Mouse (Mus musculus) urinary bladder, adult 2 months (tissue): ENCODE measurements around the gene Nt5c. TPM values are rescaled to one million over a fixed set of nuclear protein-coding genes. Genes with fewer than 3 reads are reported as not detected.
"Not testable (repeated sequence)": the region's sequence is repeated elsewhere in the genome, so short reads cannot be mapped to it uniquely, and the experiment has no call there.

Experiments
- DNase-seq: peaks from one replicate; pipeline ENCODE4 v3.0.0; 2022; ENCODE audit warnings: low spot score
- polyA plus RNA-seq: library from polyadenylated mRNA; depleted of rRNA; stranded (reverse); fragments of >200 nt; gene quantifications from 2 replicates; pipeline ENCODE4 v1.2.3, GENCODE M21; 2012

Nt5c gene
- polyA plus RNA-seq, 1 experiment: 80.1 TPM

DNA sequence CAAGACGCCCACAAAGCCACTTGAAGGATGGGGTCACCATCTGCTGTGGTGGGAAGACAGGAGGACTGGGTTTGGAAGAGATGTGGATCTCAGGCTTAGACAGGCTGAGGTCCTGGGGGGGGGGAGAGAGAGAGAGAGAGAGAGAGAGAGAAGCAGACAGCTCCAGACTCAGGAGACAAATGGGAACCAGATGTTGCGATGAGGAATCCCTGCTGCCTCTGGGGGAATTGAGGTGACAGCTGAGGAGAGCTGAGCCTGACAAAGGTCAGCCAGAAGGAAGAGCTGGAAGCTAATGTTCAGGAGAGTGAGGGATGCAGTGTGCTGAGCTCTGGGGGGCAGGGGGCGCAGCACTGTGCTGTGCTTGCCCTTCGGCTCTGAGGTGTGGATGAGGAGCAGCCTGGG, 24.4 kb downstream of the Nt5c start:
- no peak for DNase-seq

DNA sequence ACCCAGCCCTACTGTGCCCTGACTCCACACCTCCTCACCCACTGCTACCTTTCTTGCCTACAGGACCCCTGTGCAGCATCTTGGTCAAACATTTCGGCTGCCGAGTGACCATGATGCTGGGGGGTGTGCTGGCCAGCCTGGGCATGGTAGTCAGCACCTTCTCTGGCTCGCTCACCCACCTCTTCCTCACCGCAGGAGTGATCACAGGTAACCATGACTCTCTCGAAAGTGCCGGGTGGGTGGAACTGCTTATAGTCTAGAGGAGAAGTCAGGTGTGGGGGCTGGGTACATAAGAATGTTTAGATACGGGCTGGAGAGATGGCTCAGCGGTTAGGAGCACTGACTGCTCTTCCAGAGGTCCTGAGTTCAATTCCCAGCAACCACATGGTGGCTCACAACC, 26.8 kb downstream of the Nt5c start:
- DNase-seq: no peak

DNA sequence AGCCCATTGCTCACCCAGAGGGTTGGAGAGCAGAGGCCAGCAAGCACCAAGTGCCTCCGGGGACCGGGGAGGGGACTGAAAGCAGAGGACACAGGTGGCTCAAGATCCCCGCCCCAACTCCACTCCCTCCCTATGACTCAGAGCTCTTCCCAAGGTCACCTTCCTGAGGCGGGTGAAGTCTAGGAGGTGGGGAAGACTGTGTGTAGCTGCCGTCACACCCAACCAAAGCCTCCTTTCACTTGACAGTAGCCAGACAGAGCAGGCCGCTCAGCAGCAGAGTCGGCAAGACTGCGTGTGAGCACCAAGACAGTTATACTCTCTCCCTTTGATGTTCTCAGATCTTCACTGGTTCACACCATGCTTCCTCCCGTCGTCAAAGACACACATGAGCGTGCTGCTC, 28.3 kb downstream of the Nt5c start:
- DNase-seq: no peak

DNA sequence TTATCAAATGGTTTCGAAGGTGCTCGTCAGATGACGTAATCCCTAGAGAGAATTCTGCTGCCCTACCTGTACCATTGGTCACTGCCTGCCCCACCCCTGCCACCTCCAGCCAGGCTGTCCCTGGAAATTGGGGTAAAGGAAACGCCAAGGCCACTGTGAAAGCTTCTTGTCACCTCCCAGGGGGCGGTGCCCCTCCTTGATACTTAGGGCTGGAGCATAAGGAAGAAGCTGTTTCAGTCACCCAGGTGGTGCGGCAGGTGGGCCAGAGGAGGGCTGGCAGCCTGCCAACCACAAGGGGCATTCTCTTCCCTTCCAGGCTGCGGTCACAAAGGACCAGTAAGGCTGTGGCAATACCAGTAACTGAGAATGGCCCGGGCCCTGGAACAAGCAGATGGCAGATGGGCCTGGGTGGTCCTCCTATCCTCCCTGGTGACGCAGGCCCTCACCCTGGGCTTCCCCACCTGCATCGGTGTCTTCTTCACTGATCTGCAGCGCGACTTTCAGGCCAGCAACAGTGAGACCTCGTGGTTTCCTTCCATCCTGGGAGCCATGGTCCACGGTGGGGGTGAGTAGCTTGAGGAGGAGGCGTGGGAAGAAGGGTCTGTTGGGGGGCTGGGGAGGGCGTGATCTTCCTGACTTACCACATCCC, 29.3 kb downstream of the Nt5c start, which contains the start of gene Slc16a5:
Gene Slc16a5, plus strand, starts transcription at position 232 of the 649 bp plus-strand sequence.
- no peak for DNase-seq

DNA sequence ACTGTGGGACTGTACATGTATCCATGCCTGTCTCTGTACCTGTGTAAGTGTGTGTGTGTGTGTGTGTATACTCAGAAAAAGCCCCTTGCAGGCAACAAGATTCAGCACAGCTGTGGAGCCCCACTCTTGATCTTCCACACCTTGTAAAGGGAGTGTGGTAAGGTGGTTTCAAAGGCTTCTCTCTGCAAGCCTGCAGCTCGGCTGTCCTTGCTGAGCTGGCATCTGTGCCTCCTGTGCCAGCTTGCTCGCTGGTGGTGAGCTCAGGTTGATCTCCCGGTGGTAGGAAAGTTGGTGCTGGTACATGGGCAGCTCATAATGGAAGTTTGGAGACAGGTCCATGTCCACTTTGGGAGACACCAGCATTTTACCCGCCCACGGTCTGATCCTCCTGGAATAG, 29.8 kb downstream of the Nt5c start:
- DNase-seq: no peak

DNA sequence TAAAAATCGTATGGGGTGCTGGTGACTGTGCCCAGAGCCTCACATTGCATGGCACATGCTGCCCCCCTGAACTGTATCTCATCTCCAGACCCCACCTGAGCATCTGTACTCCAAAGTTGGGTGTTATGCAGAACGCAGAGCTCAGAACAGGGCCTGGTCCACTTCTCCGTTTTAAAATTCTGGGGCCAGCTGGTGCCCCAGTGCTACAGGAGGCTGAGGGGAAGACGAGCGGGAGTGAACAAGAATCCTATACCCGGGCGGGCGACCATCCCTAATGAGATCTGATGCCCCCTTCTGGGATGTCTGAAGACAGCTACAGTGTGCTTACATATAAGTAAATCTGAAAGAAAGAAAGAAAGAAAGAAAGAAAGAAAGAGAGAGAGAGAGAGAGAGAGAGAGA, 30.7 kb downstream of the Nt5c start:
- DNase-seq: no peak

DNA sequence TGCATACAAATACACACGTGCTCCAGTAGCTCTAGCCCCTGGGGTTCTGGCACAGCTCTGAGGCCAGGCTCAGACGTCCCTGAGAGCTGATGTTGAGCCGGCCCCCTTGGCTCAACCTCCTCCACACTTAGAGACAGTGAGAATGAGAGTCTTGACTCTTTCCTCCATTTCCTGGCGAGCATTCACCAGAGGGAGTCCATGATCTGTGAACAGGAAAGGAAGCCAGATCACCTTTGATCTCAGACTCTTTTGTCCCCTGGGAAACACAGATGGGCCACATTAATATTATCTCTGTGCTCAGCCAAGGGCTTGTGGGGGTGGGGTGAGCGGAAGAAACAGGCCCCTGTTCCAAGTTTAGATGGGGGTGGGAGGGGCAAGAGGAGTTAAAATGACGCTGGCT, 34.3 kb downstream of the Nt5c start:
- DNase-seq: no peak

DNA sequence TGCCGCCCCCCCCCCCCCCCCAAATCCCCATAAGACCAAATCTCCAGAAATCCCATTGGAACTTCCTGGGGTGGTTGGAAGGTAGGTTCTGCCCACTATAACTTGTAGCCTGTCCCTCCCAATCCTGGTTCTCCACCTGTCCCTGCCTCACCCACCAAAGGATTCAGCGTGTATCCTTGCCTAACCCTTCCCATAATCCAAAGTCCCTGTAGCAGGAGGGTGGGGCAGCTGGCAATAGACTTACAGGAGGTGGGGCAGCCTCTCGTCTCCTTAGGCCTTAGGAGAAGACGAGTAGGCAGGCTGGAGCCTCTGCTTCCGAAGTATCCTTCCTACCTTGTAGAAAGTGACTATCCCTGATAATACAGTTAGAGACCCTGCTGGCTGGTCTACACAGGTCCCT, 35.5 kb downstream of the Nt5c start:
- no peak for DNase-seq

DNA sequence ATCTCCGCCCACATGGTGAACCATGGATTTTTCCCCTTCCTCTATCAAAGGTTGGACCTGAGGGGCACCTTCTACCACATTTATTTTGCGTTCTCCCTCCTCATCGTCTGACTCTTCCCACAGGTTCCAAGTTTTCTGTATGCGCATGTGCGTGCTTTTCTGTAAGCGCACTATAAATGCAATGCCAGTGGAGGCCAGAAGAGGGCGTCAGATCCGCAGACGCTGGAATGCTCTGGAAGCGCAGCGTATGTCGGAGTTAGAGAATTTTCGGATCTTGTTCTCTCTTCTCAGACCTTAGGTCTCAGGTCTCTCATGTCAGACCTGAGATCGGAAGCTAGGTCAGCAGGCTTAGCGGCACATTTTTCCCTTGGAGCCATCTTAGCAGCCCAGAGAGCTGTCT, 36.0 kb downstream of the Nt5c start:
- no peak for DNase-seq

DNA sequence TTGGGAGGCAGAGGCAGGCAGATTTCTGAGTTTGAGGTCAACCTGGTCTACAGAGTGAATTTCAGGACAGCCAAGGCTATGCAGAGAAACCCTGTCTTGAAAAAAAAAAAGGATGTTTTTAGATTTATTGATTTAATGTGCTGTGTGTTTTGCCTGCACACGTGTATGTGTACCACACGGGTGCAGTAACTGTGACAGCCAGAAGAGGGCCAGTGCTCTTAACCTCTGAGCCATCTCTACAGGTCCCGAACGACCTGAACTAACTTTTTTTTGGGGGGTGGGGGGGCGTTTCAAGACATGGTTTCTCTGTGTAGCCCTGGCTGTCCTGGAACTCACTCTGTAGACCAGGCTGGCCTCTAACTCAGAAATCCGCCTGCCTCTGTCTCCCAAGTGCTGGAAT, 36.8 kb downstream of the Nt5c start:
- DNase-seq: not testable (repeated sequence)

DNA sequence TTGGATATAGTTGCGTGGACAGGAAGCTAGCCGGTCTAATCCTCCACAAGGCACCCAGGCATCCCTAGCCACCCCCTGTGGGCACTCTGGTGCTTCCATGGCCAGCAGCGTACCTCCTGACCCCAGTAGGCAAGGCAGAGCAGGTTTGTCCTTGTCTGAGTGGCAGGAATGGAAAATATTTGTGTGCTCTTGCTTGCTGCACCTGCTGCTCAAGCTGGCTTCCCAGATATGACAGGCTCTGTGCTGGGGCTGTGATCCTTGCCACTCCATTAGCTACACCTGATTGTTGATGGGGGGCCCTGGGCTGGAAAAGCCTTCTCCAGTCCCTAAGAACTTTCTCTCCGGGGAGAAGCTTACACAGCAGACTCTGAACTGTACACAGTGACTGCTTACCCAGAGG, 38.4 kb downstream of the Nt5c start:
- no peak for DNase-seq

DNA sequence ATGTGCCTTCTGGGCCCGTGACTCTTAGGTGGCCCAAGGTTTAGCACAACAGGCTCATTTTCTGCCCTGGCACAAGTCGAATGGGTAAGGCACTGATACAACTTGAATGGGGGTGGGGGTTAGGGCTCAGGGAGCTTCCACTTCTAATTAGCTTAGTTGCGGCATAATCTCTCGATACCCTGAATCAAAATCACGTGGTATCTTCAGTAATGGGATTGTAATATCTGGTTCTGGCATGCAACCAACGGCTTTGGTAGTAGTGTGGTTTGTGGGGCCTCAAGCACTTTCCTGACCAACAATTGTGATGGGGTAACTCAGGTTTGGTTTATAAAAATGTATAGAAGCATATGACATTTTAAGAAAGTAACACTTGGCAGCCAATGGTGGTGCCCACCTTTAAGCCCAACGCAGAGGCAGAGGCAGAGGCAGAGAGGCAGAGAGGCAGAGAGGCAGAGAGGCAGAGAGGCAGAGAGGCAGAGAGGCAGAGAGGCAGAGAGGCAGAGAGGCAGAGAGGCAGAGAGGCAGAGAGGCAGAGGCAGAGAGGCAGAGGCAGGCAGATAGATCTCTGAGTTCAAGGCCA, 39.3 kb downstream of the Nt5c start:
- DNase-seq: no peak

DNA sequence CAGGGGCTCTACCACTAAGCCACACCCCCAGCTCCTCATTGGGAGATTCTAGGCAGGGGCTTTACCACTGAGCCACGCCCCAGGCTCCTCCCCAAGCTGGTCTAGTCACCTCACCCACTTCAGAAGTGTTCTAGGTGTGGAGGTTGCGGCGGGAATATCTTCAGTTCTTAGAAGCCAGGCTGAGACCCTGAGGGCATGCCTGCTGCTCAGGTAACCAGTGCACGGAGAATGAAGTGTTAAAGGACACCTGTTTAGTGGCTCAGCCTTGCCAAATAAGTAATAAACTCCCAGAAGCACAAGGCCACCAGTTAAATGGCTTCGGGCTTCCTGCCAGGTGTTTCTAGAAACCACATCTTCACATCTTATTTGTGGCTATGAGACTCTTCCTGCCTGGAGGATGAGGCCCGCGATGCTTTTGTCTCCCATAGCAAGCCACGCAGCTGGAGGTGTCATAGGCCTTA, 39.9 kb downstream of the Nt5c start:
- DNase-seq: no peak

DNA sequence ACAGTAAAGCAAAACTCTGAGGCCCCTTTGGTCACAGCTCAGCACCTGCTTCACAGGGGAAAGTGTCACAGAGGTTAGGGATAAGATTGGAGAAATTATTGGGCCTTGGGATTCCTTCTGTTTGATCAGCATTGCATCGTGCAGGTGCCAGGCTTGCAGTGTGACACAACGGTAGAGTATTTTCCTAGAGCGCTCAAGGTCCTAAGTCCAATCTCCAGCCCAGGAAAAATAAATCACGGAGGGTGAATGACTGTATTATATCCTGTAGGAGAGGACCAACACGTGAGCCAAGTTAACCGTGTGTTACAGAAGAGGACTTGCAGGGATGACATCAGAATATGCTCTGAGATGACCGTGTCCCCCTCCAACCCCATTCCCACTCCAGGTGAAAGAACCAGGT, 41.5 kb downstream of the Nt5c start:
- no peak for DNase-seq

DNA sequence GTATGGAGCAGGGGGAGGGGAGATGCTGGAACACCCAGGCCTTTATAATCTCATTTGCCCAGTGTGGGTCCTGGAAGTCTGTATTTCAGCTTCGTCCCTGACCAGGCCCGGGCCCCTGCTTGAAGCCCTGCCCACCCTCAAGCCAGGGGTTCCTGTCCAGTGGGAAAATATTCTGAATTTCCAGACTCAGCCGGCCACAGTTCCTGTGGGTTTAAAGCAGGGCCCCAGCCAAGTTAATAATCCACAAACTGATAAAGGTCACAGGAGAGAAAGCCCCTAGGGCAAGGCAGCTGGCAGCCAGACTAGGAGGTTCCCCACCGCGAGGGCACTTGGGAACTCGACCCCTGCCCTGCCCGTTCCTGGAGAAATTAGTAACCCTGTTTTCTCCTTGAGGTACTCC, 42.7 kb downstream of the Nt5c start:
- DNase-seq: no peak

DNA sequence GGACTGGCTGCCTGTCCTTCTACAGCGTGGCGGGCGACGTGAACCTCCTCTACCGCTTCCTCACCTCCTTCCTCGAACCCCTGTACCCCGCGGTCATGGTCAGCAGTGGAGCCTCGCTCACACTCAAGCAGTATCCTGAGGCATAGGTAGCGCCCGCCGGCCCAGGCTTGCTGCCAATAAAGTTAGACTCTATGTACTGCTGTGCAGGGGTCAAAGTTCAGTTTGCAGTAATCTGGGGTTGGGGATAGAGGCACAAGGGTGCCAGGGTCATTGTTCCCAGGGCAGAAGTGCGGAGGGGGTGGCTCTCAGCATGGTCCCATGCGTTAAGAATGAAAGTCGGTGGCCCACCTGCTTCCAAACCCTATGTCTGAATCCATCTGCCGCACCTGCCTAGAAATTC, 43.6 kb downstream of the Nt5c start:
- DNase-seq: no peak

DNA sequence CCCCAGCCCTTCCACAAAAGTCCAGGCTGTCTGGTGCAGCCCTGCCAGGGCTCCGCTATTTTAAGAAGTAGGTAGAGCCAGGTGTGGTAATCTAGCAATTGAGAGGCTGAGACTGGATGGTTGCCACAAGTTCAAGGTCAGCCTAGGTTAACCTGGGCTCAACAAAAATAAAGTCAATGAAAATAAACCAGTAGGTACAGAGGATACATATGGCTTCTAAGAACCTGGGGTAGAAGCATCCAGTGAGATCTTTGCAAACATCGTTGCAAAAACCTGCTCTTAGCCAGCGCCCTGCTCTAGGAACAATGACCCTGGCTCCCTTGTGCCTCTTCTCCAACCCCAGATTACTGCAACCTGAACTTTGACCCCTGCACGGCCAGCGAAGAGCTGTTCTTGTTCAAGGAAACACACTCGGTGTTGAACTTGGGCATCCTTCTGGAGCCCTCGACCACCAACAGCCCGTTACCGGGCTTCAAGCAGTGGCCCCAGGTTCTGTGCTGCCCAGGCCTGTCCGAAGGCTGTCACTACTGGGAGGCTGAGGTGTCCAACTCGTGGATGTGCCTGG, 44.3 kb downstream of the Nt5c start:
- no peak for DNase-seq

DNA sequence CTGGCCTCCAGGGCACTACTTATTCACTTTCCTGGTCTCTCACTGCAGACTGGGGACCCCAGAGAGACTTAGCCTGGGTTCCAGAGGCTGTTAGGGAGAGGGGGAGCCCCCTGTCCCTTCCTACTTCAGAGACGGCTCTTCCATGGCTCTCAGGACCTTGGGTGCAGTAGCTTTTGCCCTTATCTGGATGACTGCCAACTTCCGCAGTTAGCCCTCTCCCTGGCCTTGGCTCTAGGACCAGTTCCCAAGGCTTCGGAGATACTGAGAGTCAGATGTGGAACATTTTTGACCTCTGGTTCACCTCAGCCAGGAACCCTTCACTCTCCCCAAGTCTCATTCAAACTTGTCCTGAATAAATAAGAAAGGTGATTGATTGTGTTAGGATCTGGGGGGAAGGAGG, 44.8 kb downstream of the Nt5c start:
- DNase-seq: no peak

DNA sequence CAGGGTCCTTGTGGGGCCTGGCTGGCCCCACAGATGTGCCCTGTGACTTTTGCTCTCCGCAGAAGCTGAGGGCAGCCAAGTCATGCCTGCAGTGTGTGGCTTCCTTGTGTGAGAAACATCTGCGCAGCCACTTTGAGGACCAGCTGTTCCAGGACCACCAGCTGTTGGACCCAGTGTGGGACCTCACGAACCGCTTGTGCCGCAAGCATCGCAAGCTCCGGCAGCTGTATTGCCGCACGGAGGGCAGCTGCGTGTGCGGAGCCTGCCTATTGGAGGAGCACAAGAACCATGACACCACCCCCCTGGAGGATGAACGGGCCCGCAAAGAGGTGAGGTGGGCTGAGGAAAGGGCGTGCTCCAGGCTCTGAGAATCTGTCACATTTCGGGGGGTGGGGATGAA, 50.2 kb downstream of the Nt5c start:
- DNase-seq: no peak
